Mouse (Mus musculus) ES-Bruce4 (cell line): ENCODE measurements at regions not wholly inside any gene's neighbourhood (a gene's known extent, or its start where the extent isn't known, plus 50 kb on each side); places are given as distances from the start of the nearest gene placed in this dataset.

Experiments
- CTCF ChIP-seq: IDR thresholded peaks from one replicate; pipeline ENCODE4 v1.8.1; 2011; ENCODE audit warnings: low read depth, low read length
- EP300 ChIP-seq: IDR thresholded peaks from 2 replicates; pipeline ENCODE4 v1.6.1; 2011; ENCODE audit warnings: low read depth, low read length; ENCODE audit not compliant: insufficient read depth
- POLR2A ChIP-seq: IDR thresholded peaks from one replicate; pipeline ENCODE4 v1.8.1; 2011; ENCODE audit warnings: low read length; ENCODE audit not compliant: insufficient read depth

GRCm38 (mm10) chr6:109193603-109194002 lies 365.2 kb downstream of the Edem1 start:
- TF ChIP-seq POLR2A (no peak), CTCF (no peak), EP300 (no peak)
